Mouse (Mus musculus): ENCODE results near the gene Itpkb. TPM values are rescaled to one million over a fixed set of nuclear protein-coding genes. Genes with fewer than 3 reads are reported as not detected.
A peak's percentile ranks its signal among the peaks of the same experiment; 100 is the strongest.
"Not testable (repeated sequence)": the region's sequence is repeated elsewhere in the genome, so short reads cannot be mapped to it uniquely, and the experiment has no call there.

Gene Itpkb
- polyA plus RNA-seq, 1 experiment from 2014 or later: 1.8 TPM

DNA sequence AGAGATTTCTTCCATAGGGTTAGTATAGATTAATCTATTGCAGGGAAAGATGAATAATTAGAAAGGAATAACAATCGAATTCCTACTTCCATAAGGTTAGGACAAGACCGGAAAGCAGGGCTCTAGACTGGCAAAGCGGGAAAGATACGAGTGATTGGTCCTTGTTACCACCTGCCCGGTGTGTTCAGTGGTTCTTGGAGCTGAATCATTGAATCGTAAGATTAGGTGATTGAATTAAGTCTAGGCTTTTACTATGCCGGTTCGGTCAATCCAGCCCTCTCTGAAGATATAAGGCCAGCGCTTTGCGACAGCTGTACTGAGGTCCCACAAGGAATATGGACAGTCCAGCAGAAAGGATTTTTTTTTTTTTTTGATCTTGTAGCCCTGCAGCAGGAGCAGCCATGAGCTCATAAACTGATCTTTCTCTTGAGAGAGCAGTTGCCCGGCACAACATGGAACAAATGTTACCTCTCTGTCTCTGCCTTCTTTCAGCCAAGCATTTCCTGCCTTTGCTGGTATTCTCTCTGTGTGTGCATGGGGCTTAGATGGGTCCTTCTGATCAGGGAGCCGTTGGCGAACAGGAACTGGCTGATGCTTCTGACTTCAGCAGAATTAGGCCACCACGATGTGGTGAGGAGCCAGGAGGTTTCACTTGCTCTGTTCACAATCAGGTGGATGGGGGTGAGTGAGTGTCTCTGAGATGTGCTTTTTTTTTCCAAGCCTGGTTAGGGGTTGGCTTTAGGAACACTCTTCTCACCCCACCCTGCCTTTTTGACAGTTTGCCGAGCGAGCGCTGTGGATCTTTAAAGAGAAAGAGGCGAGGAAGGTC, 35.9 kb downstream of the Itpkb start:
- Histone ChIP-seq H3K9me3 (ENCODE audit: control insufficient read depth, low read length) (no peaks in the 10 kb centered on the region), H3K4me2 (ENCODE audit: low read length) (peak overlapping the region; percentile 73), H3K27me3 (ENCODE audit: control insufficient read depth, insufficient read depth, low read length) (no peaks in the 10 kb centered on the region), H3K4me3 (replicated peaks; ENCODE audit: low read depth, low read length) (no peak overlapping the region; the same call in 1 of the 2 replicates), H3K36me3 (ENCODE audit: control insufficient read depth, insufficient read depth, low read length) (no peaks in the 10 kb centered on the region), H3K4me1 (ENCODE audit: control insufficient read depth, insufficient read depth, low read length) (peaks cover 20% of the 10 kb centered on the region), H3K27ac (replicated peaks; ENCODE audit: low read depth, low read length) (peak overlapping the region; percentile 97), H3K9ac (replicated peaks; ENCODE audit: low read length) (peak overlapping the region; percentile 67; the same call in 1 of the 2 replicates)
- DNase-seq: peak; percentile 45
- ATAC-seq (ENCODE audit: low FRiP score, low TSS enrichment): no peak
- WGBS: 66% methylated on average over 18 of the region's 18 CpGs

DNA sequence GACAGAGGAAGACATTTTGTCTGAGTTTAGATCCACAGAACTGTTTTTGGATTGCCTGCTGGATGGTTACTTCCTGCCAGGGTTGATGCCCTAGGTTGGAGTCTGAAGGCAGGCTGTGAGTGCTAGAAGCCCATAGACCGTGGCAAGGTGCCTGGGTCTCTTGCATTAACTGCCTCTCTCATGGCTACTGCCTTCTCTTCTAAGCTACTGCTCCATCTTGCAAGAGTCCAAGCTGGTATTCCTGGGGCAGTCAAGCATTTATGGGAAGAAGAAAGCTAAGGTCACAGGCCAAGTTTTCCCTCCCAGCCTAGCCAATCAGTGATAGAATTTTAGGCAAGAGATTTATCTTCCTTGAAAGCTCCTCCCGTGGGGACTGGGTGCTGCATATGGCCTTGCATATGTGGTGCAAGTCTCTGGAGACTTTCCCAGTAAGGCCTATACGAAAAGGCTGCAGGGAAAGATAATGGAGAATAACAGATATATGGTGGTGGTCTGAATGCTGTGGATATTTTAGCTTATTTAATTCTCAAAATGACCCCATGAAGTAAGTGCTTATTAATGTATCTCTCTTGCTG, 36.8 kb downstream of the Itpkb start:
- no peak overlapping the region for H3K4me3 ChIP-seq (replicated peaks; ENCODE audit: low read depth, low read length)
- DNase-seq: no peak
- no peak for ATAC-seq (ENCODE audit: low FRiP score, low TSS enrichment)
- H3K9me3 ChIP-seq (ENCODE audit: control insufficient read depth, low read length): no peaks in the 10 kb centered on the region
- 0 out of 2 replicates have a peak overlapping the region, but pooled peaks have one; percentile 97 for H3K27ac ChIP-seq (replicated peaks; ENCODE audit: low read depth, low read length)
- H3K9ac ChIP-seq (replicated peaks; ENCODE audit: low read length): no peak overlapping the region
- 74% methylated on average over 3 of the region's 3 CpGs for WGBS
- no peak overlapping the region for H3K4me2 ChIP-seq (ENCODE audit: low read length)
- peaks cover 20% of the 10 kb centered on the region for H3K4me1 ChIP-seq (ENCODE audit: control insufficient read depth, insufficient read depth, low read length)
- no peaks in the 10 kb centered on the region for H3K27me3 ChIP-seq (ENCODE audit: control insufficient read depth, insufficient read depth, low read length)
- no peaks in the 10 kb centered on the region for H3K36me3 ChIP-seq (ENCODE audit: control insufficient read depth, insufficient read depth, low read length)

DNA sequence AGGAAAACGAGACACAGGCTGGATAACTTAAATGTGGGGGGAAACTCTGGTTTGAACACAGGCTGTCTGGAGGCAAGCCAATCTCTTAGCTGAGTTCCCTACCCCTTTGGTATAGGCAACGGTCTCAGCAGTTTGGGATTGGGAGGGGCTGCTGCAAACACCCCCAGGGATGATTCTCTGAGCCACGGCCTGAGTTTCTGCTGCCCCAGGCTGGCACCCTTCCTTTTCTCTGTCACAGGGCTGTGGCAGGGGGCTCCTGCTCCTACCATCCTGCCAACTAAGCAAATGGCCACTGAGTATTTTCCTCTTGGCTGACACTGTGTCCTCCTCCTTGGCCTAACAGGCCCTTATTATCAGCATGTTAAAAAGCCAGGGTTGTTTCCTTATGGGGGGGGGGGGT, 37.3 kb downstream of the Itpkb start:
- Histone ChIP-seq H3K9me3 (ENCODE audit: control insufficient read depth, low read length) (no peaks in the 10 kb centered on the region), H3K36me3 (ENCODE audit: control insufficient read depth, insufficient read depth, low read length) (no peaks in the 10 kb centered on the region), H3K27me3 (ENCODE audit: control insufficient read depth, insufficient read depth, low read length) (no peaks in the 10 kb centered on the region), H3K27ac (replicated peaks; ENCODE audit: low read depth, low read length) (no peak overlapping the region), H3K4me2 (ENCODE audit: low read length) (no peak overlapping the region), H3K4me1 (ENCODE audit: control insufficient read depth, insufficient read depth, low read length) (peaks cover 20% of the 10 kb centered on the region), H3K9ac (replicated peaks; ENCODE audit: low read length) (no peak overlapping the region), H3K4me3 (replicated peaks; ENCODE audit: low read depth, low read length) (no peak overlapping the region)
- 76% methylated on average over 3 of the region's 3 CpGs for WGBS
- ATAC-seq (ENCODE audit: low FRiP score, low TSS enrichment) (no peak), DNase-seq (no peak)

DNA sequence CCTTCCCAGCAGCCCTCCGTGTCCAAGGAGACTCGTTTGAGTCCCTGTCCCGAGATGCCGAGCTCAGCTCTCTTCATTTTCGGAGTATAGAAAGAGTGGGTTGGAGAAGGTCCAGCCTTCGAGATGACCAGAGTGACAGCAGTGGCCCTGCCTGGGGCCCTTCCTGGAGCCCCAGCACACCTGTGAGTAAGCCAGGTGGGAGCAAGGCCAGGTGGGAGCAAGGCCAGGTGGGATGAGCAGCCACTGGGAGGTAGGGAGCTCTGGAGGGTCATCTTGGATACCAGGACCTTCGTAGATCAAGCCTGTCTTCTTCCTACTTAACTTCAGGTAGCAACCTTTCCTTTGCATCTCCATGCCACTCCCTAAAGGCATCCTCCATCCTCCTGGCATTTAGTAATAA, 37.8 kb downstream of the Itpkb start:
- no peaks in the 10 kb centered on the region for H3K9me3 ChIP-seq (ENCODE audit: control insufficient read depth, low read length)
- H3K9ac ChIP-seq (replicated peaks; ENCODE audit: low read length): no peak overlapping the region
- no peak overlapping the region for H3K4me3 ChIP-seq (replicated peaks; ENCODE audit: low read depth, low read length)
- no peak overlapping the region for H3K4me2 ChIP-seq (ENCODE audit: low read length)
- H3K36me3 ChIP-seq (ENCODE audit: control insufficient read depth, insufficient read depth, low read length): no peaks in the 10 kb centered on the region
- H3K4me1 ChIP-seq (ENCODE audit: control insufficient read depth, insufficient read depth, low read length): peaks cover 20% of the 10 kb centered on the region
- H3K27ac ChIP-seq (replicated peaks; ENCODE audit: low read depth, low read length): no peak overlapping the region
- 84% methylated on average over 7 of the region's 7 CpGs for WGBS
- H3K27me3 ChIP-seq (ENCODE audit: control insufficient read depth, insufficient read depth, low read length): no peaks in the 10 kb centered on the region
- ATAC-seq (ENCODE audit: low FRiP score, low TSS enrichment) (no peak), DNase-seq (no peak)

DNA sequence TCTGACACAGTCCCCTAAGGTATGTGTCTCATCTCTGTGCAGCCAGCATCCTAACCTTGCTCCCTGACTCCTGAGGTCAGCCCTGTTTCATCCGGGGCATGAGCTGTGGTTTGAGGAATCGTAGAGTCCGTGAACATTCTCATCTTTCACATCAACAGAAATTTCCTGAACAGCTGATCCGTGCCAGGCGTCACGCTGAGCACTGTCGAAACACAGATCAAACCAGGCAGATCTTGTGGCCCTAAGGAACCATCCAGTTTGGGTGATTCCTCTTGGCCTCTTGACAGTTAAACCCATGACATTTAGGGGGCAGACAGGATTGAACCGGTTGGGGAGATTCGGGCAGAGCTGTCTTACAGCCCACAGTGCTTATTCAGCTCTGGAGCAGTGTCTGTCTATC, 38.4 kb downstream of the Itpkb start:
- WGBS: 82% methylated on average over 9 of the region's 9 CpGs

DNA sequence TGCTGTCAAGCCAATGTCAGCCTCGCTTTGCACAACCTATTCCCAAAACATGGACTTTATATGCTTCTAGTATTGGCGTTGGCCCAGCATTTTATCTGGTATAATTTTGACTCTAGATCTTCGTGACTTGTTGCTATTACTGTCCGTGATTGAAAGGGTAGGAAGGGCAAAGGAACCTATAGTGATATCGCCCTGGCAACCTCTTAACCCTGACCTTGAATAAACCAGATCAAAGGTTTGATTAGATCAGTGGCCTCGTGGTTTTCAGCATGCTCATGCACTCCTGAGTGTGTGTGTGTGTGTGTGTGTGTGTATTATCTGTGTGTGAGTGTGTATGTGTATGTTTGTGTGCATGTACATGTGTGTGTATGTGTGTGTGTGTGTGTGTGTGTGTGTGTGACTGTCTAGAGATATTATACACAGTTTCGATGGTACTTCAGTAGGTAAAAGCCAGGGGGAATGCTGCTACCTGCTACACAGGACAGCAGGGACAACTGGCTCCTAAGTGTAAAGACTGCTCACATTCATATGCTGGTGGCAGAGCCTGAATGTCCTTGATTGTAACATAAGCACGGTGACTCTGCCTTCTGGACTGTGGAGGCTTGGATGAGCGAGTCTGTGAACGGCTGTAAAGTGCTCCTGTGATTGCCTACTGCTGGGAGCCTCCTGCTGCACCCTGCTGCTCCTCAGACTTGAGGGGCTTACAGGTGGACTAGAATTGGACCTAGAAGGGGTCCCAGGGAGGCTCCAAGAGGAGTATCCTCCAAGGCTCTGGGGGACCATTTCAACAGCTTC, 40.8 kb downstream of the Itpkb start:
- 74% methylated on average over 10 of the region's 10 CpGs for WGBS
- Histone ChIP-seq H3K9me3 (ENCODE audit: control insufficient read depth, low read length) (no peaks in the 10 kb centered on the region), H3K4me2 (ENCODE audit: low read length) (no peak overlapping the region), H3K27ac (replicated peaks; ENCODE audit: low read depth, low read length) (no peak overlapping the region), H3K27me3 (ENCODE audit: control insufficient read depth, insufficient read depth, low read length) (no peaks in the 10 kb centered on the region), H3K36me3 (ENCODE audit: control insufficient read depth, insufficient read depth, low read length) (no peaks in the 10 kb centered on the region), H3K9ac (replicated peaks; ENCODE audit: low read length) (no peak overlapping the region), H3K4me3 (replicated peaks; ENCODE audit: low read depth, low read length) (no peak overlapping the region), H3K4me1 (ENCODE audit: control insufficient read depth, insufficient read depth, low read length) (peaks cover 11% of the 10 kb centered on the region)
- ATAC-seq (ENCODE audit: low FRiP score, low TSS enrichment) (no peak), DNase-seq (no peak)

More for the DNA sequence above, 38.4 kb downstream of the Itpkb start:
- Histone ChIP-seq H3K36me3 (ENCODE audit: control insufficient read depth, insufficient read depth, low read length) (no peaks in the 10 kb centered on the region), H3K4me2 (ENCODE audit: low read length) (no peak overlapping the region), H3K27me3 (ENCODE audit: control insufficient read depth, insufficient read depth, low read length) (no peaks in the 10 kb centered on the region), H3K4me1 (ENCODE audit: control insufficient read depth, insufficient read depth, low read length) (peaks cover 20% of the 10 kb centered on the region), H3K27ac (replicated peaks; ENCODE audit: low read depth, low read length) (no peak overlapping the region), H3K9ac (replicated peaks; ENCODE audit: low read length) (no peak overlapping the region), H3K9me3 (ENCODE audit: control insufficient read depth, low read length) (no peaks in the 10 kb centered on the region), H3K4me3 (replicated peaks; ENCODE audit: low read depth, low read length) (no peak overlapping the region)
- DNase-seq (no peak), ATAC-seq (ENCODE audit: low FRiP score, low TSS enrichment) (no peak)

DNA sequence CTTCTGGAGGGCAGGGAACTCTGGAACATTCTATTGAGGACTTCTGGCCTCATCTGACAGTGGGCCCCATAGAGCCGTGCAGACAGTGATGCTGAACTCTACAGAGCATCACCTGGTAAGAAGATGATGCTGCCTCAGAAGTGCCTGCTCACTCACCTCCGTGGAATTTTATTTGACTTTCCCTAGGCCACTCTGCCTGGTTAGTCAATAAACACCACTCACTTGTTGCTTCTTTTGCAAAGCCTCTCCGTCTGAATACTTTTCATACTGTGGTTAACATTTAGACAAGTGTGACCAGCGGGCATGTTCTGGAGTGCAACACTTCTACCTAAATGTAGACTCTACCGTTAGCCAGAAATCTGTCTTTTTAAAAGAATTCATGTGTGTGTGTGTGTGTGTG, 42.0 kb downstream of the Itpkb start:
- H3K4me1 ChIP-seq (ENCODE audit: control insufficient read depth, insufficient read depth, low read length); H3K27me3 ChIP-seq (ENCODE audit: control insufficient read depth, insufficient read depth, low read length); H3K27ac ChIP-seq (replicated peaks; ENCODE audit: low read depth, low read length); ATAC-seq (ENCODE audit: low FRiP score, low TSS enrichment); H3K9me3 ChIP-seq (ENCODE audit: control insufficient read depth, low read length); H3K4me3 ChIP-seq (replicated peaks; ENCODE audit: low read depth, low read length); H3K4me2 ChIP-seq (ENCODE audit: low read length); H3K9ac ChIP-seq (replicated peaks; ENCODE audit: low read length); DNase-seq; H3K36me3 ChIP-seq (ENCODE audit: control insufficient read depth, insufficient read depth, low read length): not testable (repeated sequence)
- WGBS: 94% methylated on average over 5 of the region's 5 CpGs

DNA sequence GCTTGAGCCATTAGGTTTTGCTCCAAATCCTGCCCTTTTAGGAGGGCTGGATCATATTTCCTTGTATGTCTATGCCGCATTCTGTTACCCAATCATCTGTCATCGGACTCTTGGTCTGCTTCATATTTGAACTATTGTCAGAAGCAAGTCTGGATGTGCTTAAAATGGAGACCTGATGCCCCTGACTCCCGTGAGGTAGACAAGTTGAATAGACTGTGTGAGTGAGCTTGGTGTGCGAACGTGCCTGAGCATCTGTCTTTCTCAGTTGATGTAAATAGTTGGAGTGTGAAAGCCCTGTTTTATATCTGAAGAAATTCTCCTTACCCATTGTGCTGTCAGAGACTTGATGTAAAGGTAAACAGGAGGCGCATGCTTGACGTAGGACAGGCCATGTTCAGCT, 46.3 kb downstream of the Itpkb start:
- Histone ChIP-seq H3K27ac (replicated peaks; ENCODE audit: low read depth, low read length) (no peak overlapping the region), H3K4me1 (ENCODE audit: control insufficient read depth, insufficient read depth, low read length) (no peaks in the 10 kb centered on the region), H3K9me3 (ENCODE audit: control insufficient read depth, low read length) (no peaks in the 10 kb centered on the region), H3K27me3 (ENCODE audit: control insufficient read depth, insufficient read depth, low read length) (no peaks in the 10 kb centered on the region), H3K9ac (replicated peaks; ENCODE audit: low read length) (no peak overlapping the region), H3K36me3 (ENCODE audit: control insufficient read depth, insufficient read depth, low read length) (no peaks in the 10 kb centered on the region), H3K4me3 (replicated peaks; ENCODE audit: low read depth, low read length) (no peak overlapping the region), H3K4me2 (ENCODE audit: low read length) (no peak overlapping the region)
- DNase-seq (no peak), ATAC-seq (ENCODE audit: low FRiP score, low TSS enrichment) (no peak)
- 87% methylated on average over 7 of the region's 7 CpGs for WGBS
